ENCODE assay signal across 8 mouse cellular contexts in genomic region chr5:115192828-115193195, GRCm38 (mm10). TPM values are rescaled to one million over a fixed set of nuclear protein-coding genes. Genes with fewer than 3 reads are reported as not detected.
DNase-seq lines count a peak whose midpoint lies in the region; ATAC-seq lines count a peak whose summit lies in the region.

No protein-coding gene starts in this region.

- peak overlapping the region; percentile 100 for H3K4me2 ChIP-seq in kidney, embryonic 14.5 days (replicated peaks; ENCODE audit: low read depth, low read length)
- H3K4me2 ChIP-seq in embryonic facial prominence, embryonic 13.5 days, result peak overlapping the region; percentile 100
- peak overlapping the region; percentile 100 for H3K4me2 ChIP-seq in neural tube, embryonic 12.5 days (replicated peaks)

- peaks cover 25% of the 10 kb centered on the region for H3K4me1 ChIP-seq in kidney, embryonic 14.5 days (ENCODE audit: control insufficient read depth, insufficient read depth, low read length)
- peaks cover 31% of the 10 kb centered on the region for H3K4me1 ChIP-seq in embryonic facial prominence, embryonic 13.5 days
- H3K4me1 ChIP-seq in neural tube, embryonic 12.5 days, result peaks cover 38% of the 10 kb centered on the region

- H3K27ac ChIP-seq in kidney, embryonic 14.5 days (ENCODE audit: low read depth, low read length), result no peak overlapping the region
- no peak overlapping the region for H3K27ac ChIP-seq in embryonic facial prominence, embryonic 13.5 days
- no peak overlapping the region; the same call in 1 of the 2 replicates for H3K27ac ChIP-seq in neural tube, embryonic 12.5 days

- ATAC-seq in kidney, embryonic 14.5 days (ENCODE audit: low FRiP score, low TSS enrichment), result no peak
- no peak for ATAC-seq in embryonic facial prominence, embryonic 13.5 days (ENCODE audit: insufficient number of reproducible peaks, insufficient read depth, low FRiP score, low TSS enrichment, low read depth)
- ATAC-seq in neural tube, embryonic 12.5 days (ENCODE audit: low FRiP score, low read depth), result no peak

- 6% methylated on average over 7 of the region's 7 CpGs for WGBS in kidney, embryonic 14.5 days
- 9% methylated on average over 7 of the region's 7 CpGs for WGBS in embryonic facial prominence, embryonic 13.5 days
- WGBS in neural tube, embryonic 12.5 days, result 10% methylated on average over 7 of the region's 7 CpGs

- no peaks in the 10 kb centered on the region for H3K36me3 ChIP-seq in kidney, embryonic 14.5 days (ENCODE audit: control insufficient read depth, insufficient read depth, low read length)
- no peaks in the 10 kb centered on the region for H3K36me3 ChIP-seq in embryonic facial prominence, embryonic 13.5 days
- no peaks in the 10 kb centered on the region for H3K36me3 ChIP-seq in neural tube, embryonic 12.5 days

- no peak overlapping the region for H3K9ac ChIP-seq in kidney, embryonic 14.5 days (ENCODE audit: low read depth, low read length)
- H3K9ac ChIP-seq in embryonic facial prominence, embryonic 13.5 days, result no peak overlapping the region
- H3K9ac ChIP-seq in neural tube, embryonic 12.5 days, result peak overlapping the region; percentile 85

- H3K9me3 ChIP-seq in kidney, embryonic 14.5 days (ENCODE audit: control insufficient read depth, low read length), result peaks cover 2% of the 10 kb centered on the region; the same call in 1 of the 2 replicates
- no peaks in the 10 kb centered on the region for H3K9me3 ChIP-seq in embryonic facial prominence, embryonic 13.5 days
- no peaks in the 10 kb centered on the region for H3K9me3 ChIP-seq in neural tube, embryonic 12.5 days

- peak overlapping the region; percentile 63 for H3K4me3 ChIP-seq in kidney, embryonic 14.5 days (ENCODE audit: low read length)
- H3K4me3 ChIP-seq in embryonic facial prominence, embryonic 13.5 days, result peak overlapping the region; percentile 60
- peak overlapping the region; percentile 71 for H3K4me3 ChIP-seq in neural tube, embryonic 12.5 days

- H3K27me3 ChIP-seq in kidney, embryonic 14.5 days (ENCODE audit: control insufficient read depth, insufficient read depth, low read length), result peaks cover 40% of the 10 kb centered on the region
- H3K27me3 ChIP-seq in embryonic facial prominence, embryonic 13.5 days, result peaks cover 83% of the 10 kb centered on the region
- peaks cover 39% of the 10 kb centered on the region for H3K27me3 ChIP-seq in neural tube, embryonic 12.5 days (replicated peaks)

- DNase-seq in kidney, postnatal 36 days, result no peak
- peak; percentile 17 for DNase-seq in induced T-regulatory cell, adult 2 months (ENCODE audit: low read depth)
- DNase-seq in layer of hippocampus, postnatal 25 days (ENCODE audit: extremely low spot score in 1 of 2, low spot score in 1 of 2), result no peak
- no peak for DNase-seq in cerebellum, adult 9-11 months
- DNase-seq in layer of hippocampus, postnatal 10 days (ENCODE audit: low spot score in 2 of 2), result no peak

RNA-seq across cellular contexts. Expression of gene Cabp1, which starts 1.4 kb away (rescaled TPM):
- polyA plus RNA-seq in kidney, embryonic 14.5 days (2014; fragmentation: Nextera tagmentation; extraction: Ambion mirVana), result 2.0 and 2.4 TPM in 2 replicates
- polyA plus RNA-seq in embryonic facial prominence, embryonic 13.5 days (2015; fragmentation: Nextera tagmentation; extraction: Ambion mirVana), result 1.3 and 2.0 TPM in 2 replicates
- polyA plus RNA-seq in neural tube, embryonic 12.5 days (2016; fragmentation: Nextera tagmentation; extraction: Ambion mirVana), result 24.0 and 24.6 TPM in 2 replicates
- 100 to 1,000 TPM; 118 to 121 TPM for total RNA-seq in layer of hippocampus, postnatal 25 days (2021)
- total RNA-seq in layer of hippocampus, postnatal 10 days (2021), result 10 to 100 TPM; 78.5 to 79.5 TPM

RNA-seq across cellular contexts. Expression of gene Mlec, which starts 34.8 kb away (rescaled TPM):
- 57.8 and 75.5 TPM in 2 replicates for polyA plus RNA-seq in kidney, embryonic 14.5 days (2014; fragmentation: Nextera tagmentation; extraction: Ambion mirVana)
- 73.4 and 79.0 TPM in 2 replicates for polyA plus RNA-seq in embryonic facial prominence, embryonic 13.5 days (2015; fragmentation: Nextera tagmentation; extraction: Ambion mirVana)
- polyA plus RNA-seq in neural tube, embryonic 12.5 days (2016; fragmentation: Nextera tagmentation; extraction: Ambion mirVana), result 57.7 and 64.4 TPM in 2 replicates
- total RNA-seq in layer of hippocampus, postnatal 25 days (2021), result 10 to 100 TPM; 75.6 to 86.5 TPM
- 10 to 100 TPM; 75.1 to 78.2 TPM for total RNA-seq in layer of hippocampus, postnatal 10 days (2021)

RNA-seq across cellular contexts. Expression of gene Pop5, which starts 42.8 kb away (rescaled TPM):
- 116 and 120 TPM in 2 replicates for polyA plus RNA-seq in kidney, embryonic 14.5 days (2014; fragmentation: Nextera tagmentation; extraction: Ambion mirVana)
- 83.5 and 88.1 TPM in 2 replicates for polyA plus RNA-seq in embryonic facial prominence, embryonic 13.5 days (2015; fragmentation: Nextera tagmentation; extraction: Ambion mirVana)
- 110 and 113 TPM in 2 replicates for polyA plus RNA-seq in neural tube, embryonic 12.5 days (2016; fragmentation: Nextera tagmentation; extraction: Ambion mirVana)
- 100 to 1,000 TPM in 1 of 2 experiments, 10 to 100 TPM in 1; 83.7 to 108 TPM for total RNA-seq in layer of hippocampus, postnatal 25 days (2021)
- 10 to 100 TPM; 51.1 to 61.8 TPM for total RNA-seq in layer of hippocampus, postnatal 10 days (2021)

RNA-seq across cellular contexts. Expression of gene Unc119b, which starts 58.0 kb away (rescaled TPM):
- polyA plus RNA-seq in kidney, embryonic 14.5 days (2014; fragmentation: Nextera tagmentation; extraction: Ambion mirVana), result 26.3 and 50.3 TPM in 2 replicates
- 43.5 and 44.4 TPM in 2 replicates for polyA plus RNA-seq in embryonic facial prominence, embryonic 13.5 days (2015; fragmentation: Nextera tagmentation; extraction: Ambion mirVana)
- 60.4 and 61.2 TPM in 2 replicates for polyA plus RNA-seq in neural tube, embryonic 12.5 days (2016; fragmentation: Nextera tagmentation; extraction: Ambion mirVana)
- 10 to 100 TPM; 26.8 to 30.9 TPM for total RNA-seq in layer of hippocampus, postnatal 25 days (2021)
- total RNA-seq in layer of hippocampus, postnatal 10 days (2021), result 10 to 100 TPM; 26.7 to 29.8 TPM
